Mouse (Mus musculus): Measurements from ENCODE around the gene Foxp1. TPM values are rescaled to one million over a fixed set of nuclear protein-coding genes. Genes with fewer than 3 reads are reported as not detected.

Gene Foxp1
- polyA plus RNA-seq, 1 experiment: 88.7 TPM

DNA sequence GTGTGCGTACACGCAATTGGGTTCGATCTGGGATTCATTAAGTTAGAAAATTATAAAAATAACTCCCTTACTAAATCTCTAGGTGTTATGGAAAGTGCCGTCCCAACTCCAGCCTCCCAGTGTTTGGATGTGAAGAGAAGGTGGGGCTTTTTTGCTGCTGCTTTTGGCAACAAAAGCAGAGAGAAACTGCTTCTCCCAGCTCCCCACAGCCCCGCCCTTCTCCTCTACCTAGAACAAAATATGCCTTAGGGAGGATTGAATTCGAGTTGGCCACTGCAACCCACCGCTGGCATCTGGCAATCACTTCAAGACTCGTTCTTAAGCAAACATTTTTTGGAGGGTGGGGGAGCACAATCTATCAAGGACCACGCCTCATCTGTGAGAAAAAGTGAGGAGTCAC is 47.5 kb downstream of the Foxp1 start:
- TF ChIP-seq GATA1 (IDR thresholded peaks at IDR 0.05; ENCODE audit: low read length): no peak

DNA sequence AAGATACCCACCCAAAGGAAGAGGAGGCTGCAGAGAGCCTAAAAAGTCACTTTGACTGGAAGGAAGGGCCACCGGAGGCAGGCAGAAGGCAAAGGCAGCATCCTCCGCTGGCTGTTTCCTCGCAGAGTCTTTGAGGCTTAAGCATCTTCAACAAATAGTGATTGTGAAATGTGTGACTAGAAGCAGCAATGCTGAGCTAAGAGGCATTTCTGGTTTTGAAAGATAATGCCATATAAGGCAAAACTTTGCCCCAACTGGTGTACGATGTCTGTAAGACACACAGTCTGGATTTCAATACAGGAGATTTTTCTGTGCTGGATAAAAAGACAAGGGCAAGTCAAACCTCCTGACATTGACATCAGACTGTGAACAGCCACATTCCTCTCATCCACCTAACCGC is 51.6 kb downstream of the Foxp1 start:
- TF ChIP-seq GATA1 (IDR thresholded peaks at IDR 0.05; ENCODE audit: low read length): no peak

DNA sequence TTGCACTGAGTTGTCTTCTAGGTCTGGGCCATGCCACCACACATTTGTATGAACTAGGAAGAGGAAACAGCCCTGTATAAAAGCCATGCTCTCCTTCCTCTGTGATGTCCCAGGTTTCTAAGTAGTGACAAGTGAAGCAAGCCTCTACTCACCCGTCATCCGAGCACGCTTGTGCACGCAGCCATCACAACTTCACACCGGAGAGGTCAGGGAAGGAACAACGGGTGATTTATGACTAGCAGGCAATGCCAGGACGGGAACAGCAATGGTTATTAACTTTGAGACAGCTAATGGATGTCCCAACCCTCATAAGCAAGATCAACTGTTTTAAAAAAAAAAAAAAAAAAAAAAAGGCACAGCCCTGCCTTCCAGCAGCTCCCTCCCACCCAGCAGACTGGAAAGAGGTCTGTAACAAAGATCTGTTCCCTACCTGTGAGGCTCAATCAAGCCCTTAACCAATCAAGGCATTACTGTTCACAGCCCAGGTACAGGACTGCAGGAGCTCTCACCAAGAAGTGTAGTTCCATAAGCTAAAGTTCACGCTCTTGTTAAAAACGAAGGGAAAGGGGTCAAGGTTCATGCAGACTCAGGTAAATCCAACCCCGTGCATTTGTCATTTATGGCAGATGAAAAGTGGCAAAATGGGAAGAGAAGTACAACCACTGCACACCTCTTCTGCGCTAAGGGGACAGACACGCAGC is 53.2 kb downstream of the Foxp1 start:
- no peak for TF ChIP-seq GATA1 (IDR thresholded peaks at IDR 0.05; ENCODE audit: low read length)

DNA sequence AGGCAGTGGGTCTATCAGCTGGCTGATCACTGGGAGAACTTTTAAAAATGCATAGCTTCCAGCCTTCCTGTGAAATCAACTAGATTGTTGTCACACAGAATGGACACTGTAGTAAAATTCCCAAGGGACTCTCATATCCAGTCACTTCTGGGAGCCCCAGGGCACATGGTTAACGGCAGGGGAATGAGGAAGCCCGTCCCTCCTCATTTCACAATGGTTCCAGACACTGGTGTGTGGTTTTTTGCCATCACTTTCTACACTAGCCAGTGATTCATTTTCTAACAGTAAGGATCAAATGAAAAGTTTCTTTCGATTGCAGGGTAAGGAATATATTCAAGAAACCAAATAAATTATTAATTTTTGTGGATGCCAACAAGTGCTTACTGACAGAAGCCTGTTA is 54.7 kb downstream of the Foxp1 start:
- TF ChIP-seq GATA1 (IDR thresholded peaks at IDR 0.05; ENCODE audit: low read length): no peak

DNA sequence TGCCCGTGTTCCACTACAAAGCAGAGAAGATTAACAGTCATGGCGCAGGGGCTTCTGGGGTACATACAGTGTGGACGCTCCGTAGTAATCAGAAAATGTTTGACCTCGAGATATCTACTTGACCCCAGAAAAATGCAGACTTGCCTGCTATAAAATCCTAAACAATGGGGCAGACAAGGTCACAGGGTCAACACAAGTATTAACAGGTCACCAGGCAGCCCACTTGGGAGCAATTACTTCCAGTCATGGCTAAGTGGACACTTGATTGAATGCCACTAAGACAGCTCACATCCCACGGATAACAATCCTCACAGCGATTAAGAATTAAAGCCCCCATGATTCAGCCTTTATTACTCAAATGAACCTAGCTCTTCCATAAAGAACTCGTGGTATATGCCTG is 55.4 kb downstream of the Foxp1 start:
- TF ChIP-seq GATA1 (IDR thresholded peaks at IDR 0.05; ENCODE audit: low read length): no peak

DNA sequence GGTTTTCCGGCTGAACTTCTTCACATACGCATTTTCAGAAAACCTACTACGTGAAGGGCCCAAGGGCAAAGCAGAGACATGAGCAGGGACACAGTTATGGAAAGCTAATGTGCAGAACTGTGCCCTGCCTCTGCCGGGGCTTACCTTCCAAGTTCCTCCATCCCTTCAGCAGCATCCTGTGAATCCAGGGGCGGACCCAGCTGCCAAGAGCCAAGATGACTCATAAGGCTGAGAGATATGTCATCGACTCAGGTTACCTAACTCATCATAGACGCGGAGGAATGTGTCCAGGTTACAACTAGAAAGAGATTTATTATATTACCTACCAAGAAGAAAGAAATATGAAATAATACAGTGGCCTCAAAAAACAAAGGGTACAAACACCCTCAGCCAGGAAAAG is 56.2 kb downstream of the Foxp1 start:
- no peak for TF ChIP-seq GATA1 (IDR thresholded peaks at IDR 0.05; ENCODE audit: low read length)

DNA sequence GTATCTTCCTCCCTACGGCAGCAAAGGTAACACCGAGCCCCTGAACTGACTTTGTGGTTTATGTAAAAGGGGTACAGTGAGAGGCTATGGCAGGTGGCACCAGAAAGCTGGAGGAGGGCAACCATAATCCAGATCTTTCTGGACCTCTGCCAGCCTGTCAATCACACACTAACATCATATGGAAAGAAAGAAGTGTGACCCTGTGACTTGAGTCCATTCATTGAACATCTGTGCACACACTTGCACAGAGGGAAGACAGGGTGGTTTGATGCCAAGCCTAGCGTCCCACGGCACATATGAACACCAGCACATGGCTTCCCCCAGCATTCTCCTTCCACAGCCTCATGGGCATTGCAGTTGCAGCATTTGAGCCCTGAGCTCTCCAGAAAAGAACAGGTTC is 58.1 kb downstream of the Foxp1 start:
- TF ChIP-seq GATA1 (IDR thresholded peaks at IDR 0.05; ENCODE audit: low read length): no peak

DNA sequence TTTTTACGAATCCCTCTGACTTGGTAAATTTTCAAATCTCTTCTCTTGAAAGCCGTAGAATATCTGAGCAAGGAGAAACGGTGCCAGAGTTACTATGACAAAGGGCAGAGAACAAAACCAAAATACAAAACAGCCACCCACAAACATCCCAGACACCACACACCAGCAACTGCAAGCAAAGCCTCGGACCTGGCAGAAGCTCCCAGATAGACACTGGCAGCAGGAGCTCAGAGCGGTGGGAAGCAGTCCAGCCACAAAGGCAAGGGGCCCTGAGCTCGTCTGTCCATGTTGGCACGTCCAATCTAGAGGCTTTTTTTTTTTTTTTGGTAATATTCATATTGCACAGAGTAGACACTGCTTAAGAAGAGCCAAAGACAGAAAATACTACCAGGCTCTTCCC is 58.6 kb downstream of the Foxp1 start:
- TF ChIP-seq GATA1 (IDR thresholded peaks at IDR 0.05; ENCODE audit: low read length): no peak

DNA sequence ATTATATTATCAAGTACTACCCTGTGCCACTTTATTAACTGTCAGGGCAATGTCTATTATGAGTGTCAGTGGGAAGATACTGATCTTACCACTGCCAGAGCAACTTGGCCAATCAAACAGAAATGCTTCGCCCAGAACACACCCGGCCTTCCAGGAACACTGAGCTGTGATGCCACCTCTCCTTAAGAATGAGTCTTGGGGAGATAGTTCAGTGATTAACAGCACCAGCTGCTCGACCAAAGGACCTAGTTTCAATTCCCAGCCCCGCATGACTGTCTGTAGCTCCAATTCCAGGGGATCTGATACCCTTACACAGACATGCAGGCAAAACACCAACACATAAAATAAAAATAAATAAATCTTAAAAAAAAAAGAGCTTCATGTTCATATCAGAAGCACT is 63.7 kb downstream of the Foxp1 start:
- no peak for TF ChIP-seq GATA1 (IDR thresholded peaks at IDR 0.05; ENCODE audit: low read length)

DNA sequence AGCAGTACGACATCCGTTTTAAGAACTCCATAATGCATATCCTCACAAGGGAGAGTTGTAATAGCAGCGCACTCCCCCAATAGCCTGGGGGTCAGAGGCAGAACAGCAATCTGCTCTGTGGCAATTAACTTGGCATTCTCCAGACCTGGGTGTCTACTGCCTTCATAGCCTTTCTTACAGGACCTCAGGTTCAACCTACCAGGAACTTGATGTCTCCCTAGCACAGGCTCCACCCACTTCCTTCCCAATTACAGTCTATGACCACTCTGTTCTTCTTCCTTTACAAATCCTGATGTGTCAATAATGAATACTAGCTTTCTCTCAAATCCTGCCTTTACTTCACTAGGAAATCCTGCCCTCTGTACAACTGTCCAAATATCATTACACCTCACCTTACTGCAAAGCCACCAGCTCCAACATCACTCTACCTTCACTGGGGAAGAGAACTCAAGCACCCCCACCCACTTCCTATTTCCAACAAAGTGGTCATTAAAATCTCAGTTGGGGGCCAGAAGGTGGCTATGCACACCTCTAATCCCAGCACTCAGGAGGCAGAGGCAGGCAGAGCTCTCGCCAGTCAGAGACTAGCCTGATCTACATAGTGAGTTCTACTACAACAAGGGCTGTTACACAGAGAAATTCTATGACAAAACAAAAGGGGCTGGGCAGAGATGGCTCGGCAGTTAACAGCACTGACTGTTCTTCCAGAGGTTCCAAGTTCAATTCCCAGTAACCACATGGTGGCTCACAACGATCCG is 68.6 kb downstream of the Foxp1 start:
- no peak for TF ChIP-seq GATA1 (IDR thresholded peaks at IDR 0.05; ENCODE audit: low read length)

DNA sequence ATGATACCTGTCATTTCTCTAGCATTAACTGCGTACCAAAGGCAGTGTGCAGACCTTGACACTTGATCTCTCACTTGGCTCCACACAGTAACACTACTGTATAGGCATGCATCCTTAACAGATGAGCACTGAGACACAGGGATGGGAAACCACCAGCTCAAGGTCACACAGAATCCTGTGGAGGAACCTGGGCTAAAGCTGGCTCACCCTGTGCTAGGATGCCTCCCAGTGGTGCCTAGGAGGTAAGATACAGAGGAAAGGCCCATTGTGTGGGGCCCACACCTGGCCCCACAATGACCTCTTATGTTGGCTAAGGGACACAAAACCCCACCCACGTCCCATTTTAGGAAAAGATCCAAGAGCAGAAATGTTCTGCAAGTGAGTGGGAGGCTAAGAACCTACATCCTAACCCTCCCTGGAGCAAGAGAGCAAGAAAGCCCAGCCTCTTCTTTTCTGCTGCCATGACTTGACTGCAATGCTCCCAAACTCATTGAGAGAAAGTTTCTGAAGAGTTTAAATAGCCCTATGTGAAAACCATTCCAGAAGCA is 69.8 kb downstream of the Foxp1 start:
- no peak for TF ChIP-seq GATA1 (IDR thresholded peaks at IDR 0.05; ENCODE audit: low read length)

DNA sequence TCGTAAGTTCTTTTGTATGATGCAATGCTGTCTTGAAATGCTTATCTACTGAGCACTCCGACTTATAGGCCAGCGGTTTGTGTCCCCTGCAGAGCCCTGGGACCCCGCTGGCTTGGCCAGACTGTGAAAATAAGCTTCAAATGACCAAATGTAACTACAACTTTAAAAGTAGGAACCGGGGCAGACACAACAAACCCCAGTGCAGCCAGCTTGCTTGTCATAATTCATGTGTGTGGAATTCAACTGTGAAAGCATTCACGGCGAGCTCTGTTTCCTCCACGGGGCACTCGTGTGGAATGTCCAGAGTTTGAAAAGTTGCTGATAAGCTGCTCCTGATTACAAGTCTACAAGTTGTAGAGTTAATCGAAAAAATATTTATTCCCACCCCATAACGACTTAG is 71.0 kb downstream of the Foxp1 start:
- no peak for TF ChIP-seq GATA1 (IDR thresholded peaks at IDR 0.05; ENCODE audit: low read length)

DNA sequence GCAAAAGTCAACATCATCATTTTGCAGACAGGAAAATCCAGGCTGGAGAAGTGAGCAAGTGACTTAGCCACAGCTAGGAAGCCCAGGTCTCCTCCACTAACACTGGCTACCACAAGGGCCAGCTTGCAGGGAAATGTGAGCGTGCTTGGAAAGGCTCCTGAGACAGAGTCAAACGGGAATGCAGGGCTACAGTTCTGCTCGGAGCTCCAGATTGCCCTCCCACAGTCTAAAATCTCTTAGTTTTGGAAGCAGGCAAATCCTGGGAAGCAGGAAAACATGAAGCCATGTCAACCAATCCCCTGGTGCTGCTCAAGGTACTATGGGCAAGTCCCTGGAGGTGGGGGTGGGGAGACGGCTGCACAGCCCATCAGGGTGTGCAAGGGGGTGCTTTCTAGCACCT is 75.1 kb downstream of the Foxp1 start:
- TF ChIP-seq GATA1 (IDR thresholded peaks at IDR 0.05; ENCODE audit: low read length): no peak

DNA sequence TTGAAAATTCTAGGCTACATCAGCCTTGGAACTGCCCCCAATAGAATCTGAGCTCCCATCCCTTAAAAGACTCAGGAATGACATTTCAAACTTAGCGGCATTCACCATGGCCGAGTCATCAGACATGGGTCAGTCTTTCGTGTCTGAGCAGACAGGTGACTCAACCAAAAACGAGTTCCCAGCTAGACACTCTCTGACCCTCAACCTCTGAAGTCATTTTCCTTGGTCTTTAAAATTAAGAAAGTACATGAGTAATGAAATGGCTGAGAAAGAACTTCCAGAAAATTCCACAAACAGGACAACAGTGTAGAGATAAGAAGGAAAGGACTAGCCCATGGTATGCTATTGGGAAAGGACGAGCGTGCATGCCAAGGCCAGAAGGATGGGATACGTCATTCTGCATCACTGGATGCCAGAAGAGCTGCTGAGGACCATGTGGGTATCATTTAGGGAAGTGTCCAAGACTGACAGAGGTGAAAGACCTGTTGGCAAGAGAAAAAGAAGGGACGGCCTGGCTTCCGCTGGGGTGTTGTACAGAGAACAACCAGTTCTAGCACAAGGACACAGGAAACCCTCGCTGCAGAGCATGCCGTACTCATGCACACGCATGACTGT is 75.6 kb downstream of the Foxp1 start:
- TF ChIP-seq GATA1 (IDR thresholded peaks at IDR 0.05; ENCODE audit: low read length): no peak

DNA sequence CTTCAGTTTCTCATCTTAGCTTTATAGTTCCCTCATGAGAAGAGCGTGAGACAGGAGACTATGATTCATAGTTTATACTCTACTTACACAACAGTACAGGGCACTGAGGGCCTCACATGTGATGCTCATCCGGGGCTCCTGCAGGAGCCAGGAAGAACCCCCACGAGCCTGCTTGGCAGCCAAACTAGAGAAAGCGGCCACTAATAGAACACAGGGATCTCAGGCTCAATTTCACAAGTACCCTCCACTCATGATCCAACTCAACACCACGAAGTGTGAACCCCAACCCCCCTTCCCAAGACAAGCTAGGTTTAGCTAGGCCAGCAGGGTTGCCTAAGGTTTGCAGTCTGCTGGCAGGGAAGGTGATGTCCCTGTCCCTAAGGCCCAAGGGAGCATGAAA is 79.1 kb downstream of the Foxp1 start:
- TF ChIP-seq GATA1 (IDR thresholded peaks at IDR 0.05; ENCODE audit: low read length): no peak

DNA sequence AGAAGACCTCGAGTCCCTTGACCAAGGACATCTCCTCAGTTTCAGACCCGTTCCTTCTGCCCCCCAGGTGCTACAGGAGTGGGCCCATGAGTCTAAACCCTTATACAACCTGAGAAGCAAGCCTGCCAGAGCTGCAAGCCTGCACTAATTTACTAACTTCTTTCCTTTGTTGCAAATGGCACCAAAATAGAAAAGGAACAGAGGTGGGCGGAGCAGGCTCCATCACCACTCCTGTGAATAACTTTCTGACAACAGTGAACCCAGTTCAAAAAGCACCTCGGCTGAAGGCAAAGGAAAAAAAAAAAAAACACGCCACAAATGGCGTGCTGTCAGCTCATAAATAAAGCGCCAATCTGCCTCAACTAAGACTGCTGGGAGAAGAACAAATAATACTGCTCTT is 81.4 kb downstream of the Foxp1 start:
- no peak for TF ChIP-seq GATA1 (IDR thresholded peaks at IDR 0.05; ENCODE audit: low read length)

Measured in G1E-ER4 (cell line).